Mouse (Mus musculus): ENCODE measurements around the gene M1ap. TPM values are rescaled to one million over a fixed set of nuclear protein-coding genes. Genes with fewer than 3 reads are reported as not detected.

Gene M1ap
- polyA plus RNA-seq, 1 experiment, result 3.6 TPM

DNA sequence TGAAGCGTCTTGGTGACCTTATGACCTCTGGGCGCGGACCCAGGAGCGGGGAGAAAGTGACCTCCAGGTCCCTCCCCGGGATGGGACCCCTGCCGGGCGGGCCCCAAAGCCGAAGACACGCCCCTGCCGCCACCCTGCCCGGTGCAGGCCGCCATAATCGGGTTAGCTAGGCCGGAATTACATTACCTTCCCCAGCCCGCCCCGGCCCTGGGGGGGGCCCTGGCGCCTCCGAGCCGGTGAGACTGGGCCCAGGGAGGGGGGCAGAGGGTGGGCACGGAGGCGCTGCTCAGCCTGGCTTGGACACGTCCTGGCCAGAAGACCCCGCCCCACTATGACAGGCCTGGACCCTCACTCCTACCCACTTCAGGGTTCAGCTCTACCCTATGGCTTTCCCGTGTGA is 124.5 kb downstream of the M1ap start:
- Histone ChIP-seq H3K36me3 (replicated peaks; ENCODE audit: low read length) (peaks cover 9% of the 10 kb centered on the region), H3K9me3 (no peaks in the 10 kb centered on the region), H3K4me3 (replicated peaks) (peak overlapping the region; percentile 19), H3K27me3 (replicated peaks) (peaks cover 87% of the 10 kb centered on the region), H3K4me1 (peaks cover 47% of the 10 kb centered on the region)
- TF ChIP-seq GATA1 (IDR thresholded peaks at IDR 0.05; ENCODE audit: borderline replicate concordance, low read length), result no peak
- no peak for TF ChIP-seq FLI1 (IDR thresholded peaks at IDR 0.05; ENCODE audit: low read length)

DNA sequence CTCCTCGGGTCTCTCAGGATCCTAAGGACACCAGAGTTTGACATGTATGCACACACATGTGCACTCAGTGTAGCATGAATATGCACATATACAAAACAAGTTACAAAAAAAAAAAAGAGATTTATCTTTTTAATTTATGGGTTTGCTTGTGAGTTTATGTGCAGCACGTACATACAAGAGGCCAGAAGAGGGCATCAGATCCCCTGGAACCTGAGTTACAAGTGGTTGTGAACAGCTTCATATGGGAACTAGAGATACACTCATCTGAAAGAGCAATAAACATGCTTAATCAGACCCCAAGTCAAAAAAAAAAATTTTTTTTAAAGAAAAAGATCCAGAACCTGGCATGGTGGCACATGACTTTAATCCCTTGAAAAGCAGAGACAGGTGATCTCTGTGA is 128.3 kb downstream of the M1ap start:
- peaks cover 45% of the 10 kb centered on the region for H3K4me1 ChIP-seq
- peaks cover 57% of the 10 kb centered on the region for H3K27me3 ChIP-seq (replicated peaks)
- peaks cover 5% of the 10 kb centered on the region for H3K36me3 ChIP-seq (replicated peaks; ENCODE audit: low read length)
- H3K4me3 ChIP-seq (replicated peaks), result no peak overlapping the region
- H3K9me3 ChIP-seq, result no peaks in the 10 kb centered on the region
- no peak for TF ChIP-seq FLI1 (IDR thresholded peaks at IDR 0.05; ENCODE audit: low read length)
- TF ChIP-seq GATA1 (IDR thresholded peaks at IDR 0.05; ENCODE audit: borderline replicate concordance, low read length), result no peak

DNA sequence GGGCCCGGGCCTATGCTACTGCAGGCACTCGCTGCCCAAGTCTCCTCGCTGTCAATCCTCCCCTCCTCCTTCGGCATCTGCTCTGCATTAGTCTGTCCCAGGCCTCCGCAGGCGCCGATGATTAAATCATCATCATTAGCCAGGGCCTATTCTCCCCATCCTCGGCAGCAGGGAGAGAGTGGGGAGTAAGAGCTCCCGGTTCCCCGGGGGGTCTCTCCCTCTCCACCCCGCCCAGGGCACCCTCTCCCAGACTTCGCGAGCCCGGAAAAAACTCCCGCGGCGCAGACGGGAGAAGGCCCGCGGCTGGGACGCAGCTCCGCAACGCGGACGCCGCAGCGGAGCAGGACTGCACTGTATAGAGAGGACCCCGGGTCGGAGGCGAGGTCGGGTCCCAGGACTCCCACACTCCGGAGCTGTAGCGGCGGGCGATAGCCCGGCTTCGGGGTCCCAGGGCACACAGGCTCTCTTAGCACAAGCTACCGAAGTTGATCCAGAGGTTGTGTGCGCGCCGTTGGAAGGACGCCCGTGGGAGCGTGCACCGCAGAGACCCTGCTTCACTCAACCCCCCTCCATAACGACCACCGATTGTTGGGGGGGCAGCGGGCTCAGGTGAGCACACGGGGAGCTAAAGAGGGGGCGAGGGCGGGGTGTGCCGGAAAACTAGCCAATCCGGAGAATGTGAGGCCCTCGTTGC is 131.1 kb downstream of the M1ap start, which contains the start of gene Pcgf1:
Pcgf1 (plus strand) TSS at position 240 of the 694 bp plus-strand sequence.
- Histone ChIP-seq H3K27me3 (replicated peaks) (peaks cover 32% of the 10 kb centered on the region), H3K9me3 (no peaks in the 10 kb centered on the region), H3K4me3 (replicated peaks) (peak within 1 kb of the TSS; percentile 99), H3K4me1 (peaks cover 23% of the 10 kb centered on the region), H3K36me3 (replicated peaks; ENCODE audit: low read length) (peaks cover 30% of the 10 kb centered on the region)
- TF ChIP-seq GATA1 (IDR thresholded peaks at IDR 0.05; ENCODE audit: borderline replicate concordance, low read length), result no peak

DNA sequence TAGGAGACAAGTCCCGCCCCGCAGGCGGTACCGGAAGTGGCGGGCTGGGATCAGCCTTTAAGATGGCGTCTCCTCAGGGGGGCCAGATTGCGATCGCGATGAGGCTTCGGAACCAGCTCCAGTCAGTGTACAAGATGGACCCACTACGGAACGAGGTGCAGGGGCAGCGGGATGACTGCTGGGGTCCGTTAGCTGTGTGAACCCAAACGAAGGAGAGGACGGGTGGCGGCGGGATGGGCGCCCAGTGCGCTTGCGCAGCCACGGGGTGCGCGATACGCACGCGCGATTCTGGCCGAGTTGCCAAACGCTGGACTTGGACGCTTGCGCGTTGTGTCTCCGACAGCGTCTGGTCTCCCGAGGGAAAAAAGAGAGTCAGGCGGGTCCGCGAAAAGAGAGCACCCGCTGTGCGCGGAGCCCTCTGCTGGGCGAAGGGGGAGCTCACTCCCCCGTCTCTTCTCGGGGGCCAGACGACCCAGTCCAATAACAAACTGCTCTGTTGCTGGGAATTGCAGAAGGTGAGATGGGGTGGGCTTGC is 131.7 kb downstream of the M1ap start:
- Histone ChIP-seq H3K4me3 (replicated peaks) (peak overlapping the region; percentile 99), H3K36me3 (replicated peaks; ENCODE audit: low read length) (peaks cover 32% of the 10 kb centered on the region), H3K27me3 (replicated peaks) (peaks cover 31% of the 10 kb centered on the region), H3K4me1 (peaks cover 23% of the 10 kb centered on the region), H3K9me3 (no peaks in the 10 kb centered on the region)
- TF ChIP-seq FLI1 (IDR thresholded peaks at IDR 0.05; ENCODE audit: low read length) (peak; percentile 63), GATA1 (IDR thresholded peaks at IDR 0.05; ENCODE audit: borderline replicate concordance, low read length) (peak; percentile 88)

Other genes starting within 250 kb of the M1ap start
- gene Pole4, start 241.5 kb upstream of the M1ap start, polyA plus RNA-seq (2012; ENCODE audit: insufficient read depth, low replicate concordance), result 10.4 and 62.9 TPM in 2 replicates
- gene Hk2, start 172.4 kb upstream of the M1ap start, polyA plus RNA-seq (2012; ENCODE audit: insufficient read depth, low replicate concordance), result 7.6 and 8.6 TPM in 2 replicates
- not detected in 2 replicates for gene Sema4f, start 7.1 kb upstream of the M1ap start, polyA plus RNA-seq (2012; ENCODE audit: insufficient read depth, low replicate concordance)
- 159 and 256 TPM in 2 replicates for gene Dok1, start 86.6 kb downstream of the M1ap start, polyA plus RNA-seq (2012; ENCODE audit: insufficient read depth, low replicate concordance)
- 0.40 and 4.2 TPM in 2 replicates for gene Loxl3, start 87.3 kb downstream of the M1ap start, polyA plus RNA-seq (2012; ENCODE audit: insufficient read depth, low replicate concordance)
- gene Aup1, start 107.6 kb downstream of the M1ap start, polyA plus RNA-seq (2012; ENCODE audit: insufficient read depth, low replicate concordance), result 1,695 and 4,915 TPM in 2 replicates
- gene Htra2, start 108.4 kb downstream of the M1ap start, polyA plus RNA-seq (2012; ENCODE audit: insufficient read depth, low replicate concordance), result 27.7 and 49.5 TPM in 2 replicates
- gene Dqx1, start 110.9 kb downstream of the M1ap start, polyA plus RNA-seq (2012; ENCODE audit: insufficient read depth, low replicate concordance), result 0.22 TPM in 1 of 2 replicates, not detected in the other
- not detected in 2 replicates for gene Tlx2, start 123.4 kb downstream of the M1ap start, polyA plus RNA-seq (2012; ENCODE audit: insufficient read depth, low replicate concordance)
- 6.8 and 7.3 TPM in 2 replicates for gene Pcgf1, start 131.0 kb downstream of the M1ap start, polyA plus RNA-seq (2012; ENCODE audit: insufficient read depth, low replicate concordance)
- 3.3 TPM in 1 of 2 replicates, not detected in the other for gene Lbx2, start 139.5 kb downstream of the M1ap start, polyA plus RNA-seq (2012; ENCODE audit: insufficient read depth, low replicate concordance)
- gene Ccdc142, start 154.7 kb downstream of the M1ap start, polyA plus RNA-seq (2012; ENCODE audit: insufficient read depth, low replicate concordance), result 1.8 and 2.0 TPM in 2 replicates
- gene Gm42688, start 154.7 kb downstream of the M1ap start, polyA plus RNA-seq (2012; ENCODE audit: insufficient read depth, low replicate concordance), result 0.99 and 2.7 TPM in 2 replicates
- 9.6 and 78.7 TPM in 2 replicates for gene Mrpl53, start 162.1 kb downstream of the M1ap start, polyA plus RNA-seq (2012; ENCODE audit: insufficient read depth, low replicate concordance)
- 76.1 and 165 TPM in 2 replicates for gene Mogs, start 168.6 kb downstream of the M1ap start, polyA plus RNA-seq (2012; ENCODE audit: insufficient read depth, low replicate concordance)
- 86.6 and 121 TPM in 2 replicates for gene Wbp1, start 174.7 kb downstream of the M1ap start, polyA plus RNA-seq (2012; ENCODE audit: insufficient read depth, low replicate concordance)
- 201 and 370 TPM in 2 replicates for gene Ino80b, start 178.5 kb downstream of the M1ap start, polyA plus RNA-seq (2012; ENCODE audit: insufficient read depth, low replicate concordance)
- 15.8 and 48.5 TPM in 2 replicates for gene Rtkn, start 188.6 kb downstream of the M1ap start, polyA plus RNA-seq (2012; ENCODE audit: insufficient read depth, low replicate concordance)
- 2.0 and 13.3 TPM in 2 replicates for gene Wdr54, start 209.5 kb downstream of the M1ap start, polyA plus RNA-seq (2012; ENCODE audit: insufficient read depth, low replicate concordance)
- 0.36 TPM in 1 of 2 replicates, not detected in the other for gene 1700003E16Rik, start 209.5 kb downstream of the M1ap start, polyA plus RNA-seq (2012; ENCODE audit: insufficient read depth, low replicate concordance)
- 113 and 905 TPM in 2 replicates for gene Dctn1, start 219.0 kb downstream of the M1ap start, polyA plus RNA-seq (2012; ENCODE audit: insufficient read depth, low replicate concordance)